Comparison of ENCODE assay signal across 12 mouse cellular contexts in the genomic region with DNA sequence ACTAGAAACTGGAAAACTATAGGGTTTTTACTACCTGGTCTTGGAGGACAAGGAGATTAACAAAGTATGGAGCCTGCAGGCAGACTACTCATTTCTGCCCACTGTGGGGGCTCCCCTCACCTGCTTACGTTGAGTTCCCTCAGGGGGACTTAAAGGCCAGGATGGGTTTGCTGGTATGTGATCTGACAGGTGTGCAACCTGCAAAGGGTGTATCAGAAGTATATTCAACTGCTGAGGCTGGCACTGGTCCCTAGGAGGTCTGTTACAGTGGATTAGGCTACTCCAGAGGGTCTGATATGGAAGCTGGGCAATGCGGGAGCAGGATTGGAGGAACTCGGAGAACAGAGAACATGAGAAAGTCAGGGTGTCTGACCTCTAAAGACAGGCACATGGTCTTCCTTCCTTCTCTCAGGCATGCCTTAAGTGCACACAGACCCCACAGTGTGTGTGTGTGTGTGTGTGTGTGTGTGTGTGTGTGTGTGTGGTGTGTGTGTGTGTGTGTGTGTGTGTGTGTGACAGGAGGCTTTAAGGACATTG. TPM values are rescaled to one million over a fixed set of nuclear protein-coding genes. Genes with fewer than 3 reads are reported as not detected.
A peak's percentile ranks its signal among the peaks of the same experiment; 100 is the strongest.
DNase-seq lines count a peak whose midpoint lies in the region; ATAC-seq and TF ChIP-seq lines count a peak whose summit lies in the region.
"Had no signal": no experiment of that assay in that cellular context is flagged by ENCODE, and none has a peak within 500 bp of the region (broad histone marks: within the 10 kb centered on the region; RNA-seq: fewer than 3 reads in every experiment).

No protein-coding gene starts in this region.

- peaks cover 7% of the 10 kb centered on the region for H3K36me3 ChIP-seq in hindbrain, postnatal 0 days (ENCODE audit: insufficient read depth, low read length)
- peaks cover 2% of the 10 kb centered on the region; the same call in 1 of the 2 replicates for H3K36me3 ChIP-seq in hindbrain, embryonic 12.5 days
- peaks cover 17% of the 10 kb centered on the region; the same call in 1 of the 2 replicates for H3K36me3 ChIP-seq in lung, embryonic 15.5 days
- no peaks in the 10 kb centered on the region for H3K36me3 ChIP-seq in small intestine, adult 2 months (ENCODE audit: control insufficient read depth, insufficient read depth, low read length)

- WGBS in hindbrain, postnatal 0 days = 76% methylated on average over 3 of the region's 3 CpGs
- 77% methylated on average over 3 of the region's 3 CpGs for WGBS in hindbrain, embryonic 12.5 days
- 80% methylated on average over 3 of the region's 3 CpGs for WGBS in lung, embryonic 15.5 days
- WGBS in small intestine, adult 2 months = 69% methylated on average over 3 of the region's 3 CpGs

- no peak for ATAC-seq in hindbrain, postnatal 0 days
- no peak for ATAC-seq in hindbrain, embryonic 12.5 days (ENCODE audit: low FRiP score)
- no peak for ATAC-seq in lung, embryonic 15.5 days (ENCODE audit: borderline replicate concordance, extremely low read depth, low FRiP score, low TSS enrichment)
- ATAC-seq: Patski had no signal

- peak overlapping the region; percentile 55; the same call in 1 of the 2 replicates for H3K27ac ChIP-seq in hindbrain, postnatal 0 days
- H3K27ac ChIP-seq in hindbrain, embryonic 12.5 days = no peak overlapping the region
- peak overlapping the region; percentile 17; the same call in 1 of the 2 replicates for H3K27ac ChIP-seq in lung, embryonic 15.5 days
- H3K27ac ChIP-seq in small intestine, adult 2 months (ENCODE audit: insufficient read depth, low read depth, low read length) = peak overlapping the region; percentile 20
- H3K27ac ChIP-seq: limb, embryonic 13.5 days had no signal

- TF ChIP-seq CTCF in hindbrain, postnatal 0 days (IDR thresholded peaks at IDR 0.05; ENCODE audit: low read depth) = no peak
- no peak for TF ChIP-seq CTCF in small intestine, adult 2 months (IDR thresholded peaks at IDR 0.05; ENCODE audit: extremely low read depth, insufficient read length, insufficient replicate concordance, low read depth, low read length)

- peaks cover 24% of the 10 kb centered on the region for H3K4me1 ChIP-seq in hindbrain, postnatal 0 days (ENCODE audit: insufficient read depth, low read length)
- H3K4me1 ChIP-seq in hindbrain, embryonic 12.5 days = peaks cover 20% of the 10 kb centered on the region
- peaks cover 63% of the 10 kb centered on the region for H3K4me1 ChIP-seq in lung, embryonic 15.5 days
- H3K4me1 ChIP-seq in small intestine, adult 2 months (ENCODE audit: control insufficient read depth, insufficient read depth, insufficient read length, low read length) = peaks cover 54% of the 10 kb centered on the region; the same call in 1 of the 2 replicates

- no peaks in the 10 kb centered on the region for H3K9me3 ChIP-seq in hindbrain, postnatal 0 days (ENCODE audit: low read length)
- no peaks in the 10 kb centered on the region for H3K9me3 ChIP-seq in hindbrain, embryonic 12.5 days (replicated peaks)
- H3K9me3 ChIP-seq in lung, embryonic 15.5 days = no peaks in the 10 kb centered on the region
- H3K9me3 ChIP-seq: embryonic facial prominence, embryonic 15.5 days; limb, embryonic 13.5 days had no signal

- H3K4me3 ChIP-seq in hindbrain, postnatal 0 days (ENCODE audit: low read length) = no peak overlapping the region
- H3K4me3 ChIP-seq in hindbrain, embryonic 12.5 days = no peak overlapping the region
- no peak overlapping the region for H3K4me3 ChIP-seq in lung, embryonic 15.5 days
- H3K4me3 ChIP-seq in small intestine, adult 2 months (ENCODE audit: low read depth, low read length) = no peak overlapping the region
- H3K4me3 ChIP-seq: embryonic facial prominence, embryonic 15.5 days; limb, embryonic 13.5 days had no signal

- H3K4me2 ChIP-seq in hindbrain, postnatal 0 days (ENCODE audit: low read depth, low read length) = no peak overlapping the region
- H3K4me2 ChIP-seq in hindbrain, embryonic 12.5 days (replicated peaks) = no peak overlapping the region
- no peak overlapping the region for H3K4me2 ChIP-seq in lung, embryonic 15.5 days
- H3K4me2 ChIP-seq: embryonic facial prominence, embryonic 15.5 days; limb, embryonic 13.5 days had no signal

- no peak for TF ChIP-seq POLR2A in small intestine, adult 2 months (IDR thresholded peaks at IDR 0.05; ENCODE audit: low read depth, low read length)

- no peaks in the 10 kb centered on the region for H3K27me3 ChIP-seq in hindbrain, postnatal 0 days (ENCODE audit: insufficient read depth, low read length)
- no peaks in the 10 kb centered on the region for H3K27me3 ChIP-seq in hindbrain, embryonic 12.5 days
- no peaks in the 10 kb centered on the region for H3K27me3 ChIP-seq in lung, embryonic 15.5 days
- H3K27me3 ChIP-seq in small intestine, adult 2 months (ENCODE audit: control insufficient read depth, insufficient read depth, low read length) = no peaks in the 10 kb centered on the region
- H3K27me3 ChIP-seq: embryonic facial prominence, embryonic 15.5 days; limb, embryonic 13.5 days; Patski had no signal

- peak; percentile 32 to 70 for DNase-seq in adrenal gland, adult (ENCODE audit: inconsistent age in 2 of 2, low spot score in 1 of 2)
- no peak for DNase-seq in adrenal gland, postnatal 4 days (ENCODE audit: low spot score in 2 of 2)
- DNase-seq in hindbrain, postnatal 0 days (ENCODE audit: low spot score) = no peak
- no peak for DNase-seq in lung, adult 18-20 months
- no peak for DNase-seq in T-cell, adult 2 months (ENCODE audit: low spot score)
- DNase-seq: layer of hippocampus, adult 9-11 months had no signal

- no peak overlapping the region for H3K9ac ChIP-seq in hindbrain, postnatal 0 days (replicated peaks; ENCODE audit: low read length)
- no peak overlapping the region for H3K9ac ChIP-seq in hindbrain, embryonic 12.5 days
- no peak overlapping the region for H3K9ac ChIP-seq in lung, embryonic 15.5 days
- H3K9ac ChIP-seq: embryonic facial prominence, embryonic 15.5 days; limb, embryonic 13.5 days had no signal

RNA-seq across cellular contexts. Expression of a gene that starts 40.9 kb away (rescaled TPM):
- total RNA-seq in adrenal gland, postnatal 4 days (2021) = 100 to 1,000 TPM; 314 to 316 TPM
- 141 and 162 TPM in 2 replicates for total RNA-seq in hindbrain, postnatal 0 days (2014; rRNA removed)
- polyA plus RNA-seq in hindbrain, postnatal 0 days (2015; fragmentation: Nextera tagmentation; extraction: Ambion mirVana) = 59.7 and 60.0 TPM in 2 replicates
- polyA plus RNA-seq in hindbrain, embryonic 12.5 days (2016; fragmentation: Nextera tagmentation; extraction: Ambion mirVana) = 42.3 and 46.1 TPM in 2 replicates
- polyA plus RNA-seq in lung, embryonic 15.5 days (2015; fragmentation: Nextera tagmentation; extraction: Ambion mirVana) = 55.5 and 64.4 TPM in 2 replicates
- 12.4 and 15.3 TPM in 2 replicates for polyA plus RNA-seq in small intestine, adult 2 months (2012; rRNA removed)

Comparison
In these comparisons a context has a peak if more than half of its experiments do, and no peak if none do; other contexts are left out.
1. DNase-seq: peak in adrenal gland, adult (2 of 2); none in adrenal gland, postnatal 4 days (0 of 2), hindbrain, postnatal 0 days (single experiment), lung, adult 18-20 months (0 of 2) and T-cell, adult 2 months (single experiment).